Mouse (Mus musculus): Measurements from ENCODE around the gene Sorcs3.

The Sorcs3 gene

DNA sequence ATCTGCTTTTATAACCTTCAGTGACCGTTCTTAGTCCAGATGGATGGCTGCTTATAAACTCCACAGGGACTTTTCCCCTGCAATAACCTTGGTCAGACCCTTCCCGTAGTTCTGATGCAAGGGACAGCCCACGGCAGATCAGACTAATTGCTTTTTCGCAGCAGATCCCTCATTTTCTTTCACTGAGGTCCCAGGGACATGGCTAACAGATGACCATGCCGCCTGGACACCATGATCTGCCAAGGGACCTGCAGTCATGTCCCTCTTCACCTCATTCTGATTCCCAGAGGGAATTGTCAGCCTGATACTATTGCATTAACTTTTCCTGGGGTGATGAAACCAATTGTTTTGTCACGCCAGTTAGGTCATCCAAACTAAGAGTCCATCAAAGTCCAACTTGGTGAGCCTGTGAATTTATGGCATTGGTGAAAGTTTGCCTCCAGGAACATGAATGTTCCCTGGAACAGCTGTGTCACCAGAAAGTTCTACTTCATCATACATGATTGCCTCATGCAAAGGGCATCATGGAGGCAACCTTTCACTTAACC, 494.4 kb downstream of the Sorcs3 start:
- no peak for DNase-seq (ENCODE audit: low spot score in 2 of 2)

DNA sequence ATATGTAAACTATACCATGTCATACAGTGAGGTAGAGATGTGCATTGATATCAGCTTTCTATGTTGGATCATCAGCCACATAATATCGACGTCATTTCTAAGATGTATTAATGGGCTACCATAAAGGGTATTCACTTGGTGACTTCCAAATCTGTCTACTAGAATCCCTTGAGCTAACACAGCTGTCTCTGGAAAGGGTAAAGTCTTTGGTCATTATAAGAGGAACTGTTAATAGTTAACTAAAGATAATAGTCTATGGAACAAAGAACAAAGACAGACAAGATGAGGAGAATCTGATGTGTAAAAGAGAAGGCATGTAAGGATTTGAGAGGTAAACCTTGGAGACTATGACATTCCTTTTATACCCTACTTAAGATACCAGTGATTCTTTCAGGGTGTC, 497.9 kb downstream of the Sorcs3 start:
- no peak for DNase-seq (ENCODE audit: low spot score in 2 of 2)

DNA sequence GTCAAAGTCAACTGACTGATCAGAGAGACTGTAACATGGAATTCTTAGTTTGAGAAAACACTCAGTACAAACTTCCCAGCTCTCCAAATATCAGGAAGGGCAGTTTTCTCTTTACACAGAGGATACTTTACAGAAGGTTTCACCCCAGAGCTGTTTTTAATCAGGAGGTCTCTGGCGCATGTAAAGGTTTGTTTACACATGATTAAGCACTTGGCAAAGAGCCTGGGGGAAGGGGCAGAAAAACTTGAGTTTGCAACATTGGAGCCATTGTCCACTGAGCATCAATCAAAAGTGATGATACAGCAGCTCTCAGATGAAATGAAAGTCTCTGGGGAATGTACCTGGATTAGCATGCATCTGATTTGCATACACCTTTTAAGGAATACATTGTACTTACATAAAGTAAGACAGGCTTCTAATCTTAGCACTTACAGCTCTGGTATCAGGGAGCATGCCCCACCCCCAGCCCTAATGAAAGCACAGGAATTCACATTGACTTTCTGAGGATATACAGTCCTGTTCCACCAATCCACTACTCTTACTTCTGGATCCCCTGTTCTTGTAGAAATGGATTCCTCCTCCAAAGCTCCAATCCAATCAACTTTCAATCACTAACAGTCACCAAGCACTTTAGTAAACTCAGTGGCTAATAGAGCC, 500.6 kb downstream of the Sorcs3 start:
- no peak for DNase-seq (ENCODE audit: low spot score in 2 of 2)

DNA sequence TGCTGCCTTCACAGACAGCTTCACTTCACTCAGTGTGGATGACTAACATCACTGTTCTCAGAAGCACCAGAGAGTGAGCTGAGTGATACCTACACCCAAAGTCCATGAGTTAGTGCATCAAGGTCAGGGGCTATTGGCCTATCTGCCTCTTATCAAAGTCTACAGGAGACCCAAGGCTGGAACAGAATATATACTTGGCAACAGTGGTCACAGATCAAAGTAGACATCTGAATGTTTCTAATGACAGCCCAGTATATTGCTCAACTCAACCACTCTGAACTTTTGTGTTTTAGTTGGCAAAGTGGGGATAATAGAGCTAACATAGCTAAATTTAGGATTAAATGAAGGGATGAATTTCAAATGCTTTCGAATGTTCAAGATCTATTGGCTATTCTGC, 501.1 kb downstream of the Sorcs3 start:
- no peak for DNase-seq (ENCODE audit: low spot score in 2 of 2)

DNA sequence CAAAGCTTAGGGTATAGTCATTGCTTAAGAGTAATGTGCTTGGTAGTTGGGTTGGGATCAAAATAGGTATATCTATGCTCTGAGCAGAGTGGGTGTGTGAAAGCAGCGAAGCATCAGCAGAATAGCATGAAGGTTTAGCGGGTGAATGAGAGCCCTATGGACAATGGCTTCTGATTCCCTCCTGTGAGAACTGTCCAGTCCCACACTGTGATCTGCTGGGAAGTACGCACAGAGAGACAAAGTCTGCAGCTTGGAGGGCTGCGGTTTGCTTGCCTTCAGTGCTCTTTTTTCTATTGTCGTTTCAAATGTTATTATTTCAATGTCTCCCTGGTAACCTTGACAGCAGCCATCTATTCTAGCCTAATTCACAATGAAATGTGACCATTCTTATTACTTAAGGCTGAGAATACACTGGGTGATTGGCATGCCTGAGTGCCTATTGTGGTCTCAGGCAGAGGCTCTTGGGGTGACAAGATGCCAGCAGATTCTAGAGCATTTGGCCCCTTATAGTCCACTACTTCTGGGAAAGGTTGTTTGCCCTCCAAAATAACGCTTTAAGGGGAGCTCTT, 520.1 kb downstream of the Sorcs3 start:
- DNase-seq (ENCODE audit: low spot score in 2 of 2), result no peak

DNA sequence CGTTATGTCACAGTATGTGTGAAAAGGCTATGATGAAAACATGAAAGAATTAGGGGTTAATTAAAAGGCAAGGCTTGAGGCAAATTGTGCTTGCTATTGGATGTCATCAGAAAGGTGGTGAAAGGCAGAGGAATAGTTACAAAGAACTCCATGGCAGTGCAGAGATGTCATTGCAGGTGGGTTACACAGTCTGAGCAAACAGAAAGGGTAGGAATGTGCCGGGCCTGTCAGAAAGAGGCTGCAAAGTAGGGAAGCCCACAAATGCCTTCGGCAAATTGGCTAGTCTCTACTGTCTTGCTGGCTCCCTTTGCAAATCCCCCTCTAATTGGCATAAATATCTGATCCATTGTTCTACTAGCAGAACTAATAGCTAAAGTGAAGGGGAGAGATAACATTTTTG, 521.2 kb downstream of the Sorcs3 start:
- DNase-seq (ENCODE audit: low spot score in 2 of 2), result no peak

DNA sequence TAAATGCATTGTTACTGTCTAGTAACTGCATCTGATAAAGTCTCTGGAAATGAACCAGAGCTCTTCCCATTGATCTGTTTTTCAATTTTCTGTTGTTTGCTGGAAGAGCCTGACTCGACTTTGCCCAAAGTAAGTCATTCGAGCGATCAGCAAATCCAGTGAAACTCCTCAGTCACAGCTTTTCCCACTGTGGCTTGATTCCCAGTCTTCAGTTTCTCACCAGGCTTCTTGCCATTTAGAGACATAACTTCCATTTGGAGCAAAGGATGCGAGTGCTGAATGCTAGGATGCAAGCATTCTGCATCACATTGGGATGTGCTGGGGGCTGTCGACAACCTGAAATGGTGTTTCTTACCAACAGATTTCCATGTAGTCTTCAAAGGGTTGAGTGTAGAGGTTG, 521.8 kb downstream of the Sorcs3 start:
- DNase-seq (ENCODE audit: low spot score in 2 of 2), result no peak

DNA sequence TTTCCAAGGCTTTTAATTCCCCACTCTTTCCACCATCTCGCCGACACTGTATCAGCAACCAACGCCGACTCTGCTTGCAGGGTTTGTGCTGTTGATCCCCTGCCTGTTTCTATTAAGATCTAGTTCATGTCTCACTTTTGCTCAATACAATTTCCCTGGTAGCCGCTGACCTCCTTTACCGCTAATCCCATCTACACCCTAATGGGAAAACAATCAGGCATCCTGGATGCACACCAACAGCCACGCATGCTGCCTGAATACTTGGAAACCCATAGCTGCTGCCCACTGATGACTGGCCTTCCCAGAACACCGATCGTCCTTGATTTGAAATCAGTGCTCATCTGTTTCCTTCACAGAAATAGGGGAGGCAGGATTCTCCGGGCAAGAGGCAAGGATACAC, 525.9 kb downstream of the Sorcs3 start:
- DNase-seq (ENCODE audit: low spot score in 2 of 2), result no peak

DNA sequence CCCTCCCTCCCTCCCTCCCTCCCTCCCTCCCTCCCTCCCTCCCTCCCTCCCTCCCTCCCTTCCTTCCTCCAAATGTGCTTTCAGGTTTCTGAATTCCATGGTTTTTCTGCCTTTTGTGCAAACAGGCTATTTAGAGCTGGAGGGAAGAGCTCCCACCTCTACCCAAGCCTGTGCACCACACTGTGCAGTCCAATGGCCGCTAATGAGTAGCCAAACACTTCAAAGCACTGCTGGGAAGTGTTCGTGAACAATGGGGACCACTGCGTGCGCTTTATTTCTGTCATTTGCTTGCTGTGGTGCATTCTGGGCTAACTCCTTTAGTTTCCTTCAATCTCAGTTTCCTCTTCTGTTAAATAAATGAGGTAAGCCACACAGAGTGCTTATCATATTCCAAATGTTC, 528.5 kb downstream of the Sorcs3 start:
- no peak for DNase-seq (ENCODE audit: low spot score in 2 of 2)

DNA sequence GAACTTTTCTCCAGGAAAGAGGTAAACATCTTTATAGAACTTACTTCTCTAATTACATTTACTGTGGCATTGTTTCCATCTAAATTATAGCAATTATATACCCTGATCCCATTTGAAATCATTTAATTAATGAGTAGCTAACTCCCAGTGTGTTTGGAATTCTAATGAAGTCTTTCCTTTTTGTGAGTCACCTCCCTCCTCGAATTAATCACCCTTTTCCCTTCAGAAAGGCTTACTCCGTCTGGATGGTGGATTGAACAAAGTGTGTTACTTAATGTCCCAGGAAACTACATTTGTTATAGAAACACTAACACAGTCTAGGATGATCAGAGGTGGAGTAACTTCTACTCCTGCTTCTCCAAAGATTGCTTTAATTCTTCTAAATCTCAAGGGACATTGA, 531.7 kb downstream of the Sorcs3 start:
- DNase-seq (ENCODE audit: low spot score in 2 of 2), result no peak

DNA sequence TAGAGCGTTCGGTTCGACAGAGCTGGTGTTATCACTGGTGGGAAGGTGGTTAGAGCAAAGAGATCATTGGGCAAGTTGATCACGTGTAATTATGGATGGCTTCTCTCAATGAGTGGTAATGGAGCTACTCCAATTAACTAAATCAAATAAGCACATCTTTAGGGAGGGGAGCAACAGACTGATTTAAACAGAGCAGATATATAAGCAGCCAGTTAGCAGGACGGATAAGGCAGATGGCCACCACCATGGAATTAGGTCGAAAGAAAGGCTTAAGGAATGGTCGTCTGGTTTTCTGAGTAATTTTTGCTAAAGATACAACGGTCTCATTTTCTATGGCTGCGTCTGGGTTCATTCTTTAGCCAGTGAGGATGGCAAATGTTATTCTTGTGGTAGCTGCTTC, 549.3 kb downstream of the Sorcs3 start:
- no peak for DNase-seq (ENCODE audit: low spot score in 2 of 2)

DNA sequence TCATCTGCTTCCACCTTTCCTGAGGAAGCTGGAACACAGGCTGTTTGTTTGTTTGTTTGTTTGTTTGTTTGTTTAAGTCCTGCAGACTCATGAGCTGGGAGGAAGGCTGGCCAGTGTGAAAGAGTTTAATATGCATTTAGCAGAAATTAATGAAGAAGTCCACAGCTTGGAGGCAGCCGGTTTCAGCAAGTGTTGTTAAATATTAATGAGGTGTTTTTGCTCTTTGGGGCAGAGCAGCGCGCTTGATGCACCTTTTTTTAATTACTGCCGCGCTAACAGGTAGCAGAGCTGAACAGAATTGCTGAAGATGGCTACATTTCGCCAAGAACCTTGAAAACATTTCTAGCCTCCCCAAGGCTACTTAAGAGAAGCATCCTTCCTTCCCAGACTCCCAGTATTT, 551.0 kb downstream of the Sorcs3 start:
- no peak for DNase-seq (ENCODE audit: low spot score in 2 of 2)

DNA sequence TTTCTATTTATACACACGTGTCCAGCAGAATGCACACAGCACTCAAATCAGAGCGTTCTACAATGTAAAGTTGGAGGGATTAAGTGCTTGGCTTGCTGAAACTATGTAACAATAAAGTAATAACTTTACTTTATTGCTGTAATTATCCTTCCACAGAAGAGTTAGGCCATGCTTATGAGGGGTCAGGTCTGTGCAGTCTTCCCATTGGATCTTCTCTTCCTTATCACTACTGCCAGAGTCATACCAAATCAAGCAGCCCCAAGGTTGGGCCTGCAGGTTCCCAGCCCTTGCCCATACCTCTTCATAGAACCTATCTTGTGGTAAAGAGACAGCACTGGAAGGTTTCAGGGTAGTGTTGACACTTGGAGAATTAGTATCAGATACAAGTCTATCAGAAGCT, 560.7 kb downstream of the Sorcs3 start:
- no peak for DNase-seq (ENCODE audit: low spot score in 2 of 2)

DNA sequence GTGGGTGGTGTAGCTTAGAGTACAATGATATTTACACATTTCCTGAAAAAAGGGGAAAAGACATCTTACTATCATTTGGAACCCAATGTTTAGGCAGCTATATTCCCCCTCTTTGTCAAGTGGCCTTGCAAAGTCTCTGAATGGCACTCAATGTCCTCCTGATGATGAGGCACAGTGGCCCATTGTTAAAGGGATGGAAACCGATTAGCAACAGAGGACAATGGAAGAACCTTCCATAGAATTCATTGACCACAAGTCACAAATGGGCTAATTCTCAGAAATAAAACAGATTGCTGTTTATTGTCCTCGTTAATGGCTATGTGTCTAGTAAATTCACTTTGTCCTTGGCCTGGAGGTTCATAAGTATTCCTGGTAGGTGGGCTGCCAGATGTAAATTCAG, 565.7 kb downstream of the Sorcs3 start:
- DNase-seq (ENCODE audit: low spot score in 2 of 2), result no peak

DNA sequence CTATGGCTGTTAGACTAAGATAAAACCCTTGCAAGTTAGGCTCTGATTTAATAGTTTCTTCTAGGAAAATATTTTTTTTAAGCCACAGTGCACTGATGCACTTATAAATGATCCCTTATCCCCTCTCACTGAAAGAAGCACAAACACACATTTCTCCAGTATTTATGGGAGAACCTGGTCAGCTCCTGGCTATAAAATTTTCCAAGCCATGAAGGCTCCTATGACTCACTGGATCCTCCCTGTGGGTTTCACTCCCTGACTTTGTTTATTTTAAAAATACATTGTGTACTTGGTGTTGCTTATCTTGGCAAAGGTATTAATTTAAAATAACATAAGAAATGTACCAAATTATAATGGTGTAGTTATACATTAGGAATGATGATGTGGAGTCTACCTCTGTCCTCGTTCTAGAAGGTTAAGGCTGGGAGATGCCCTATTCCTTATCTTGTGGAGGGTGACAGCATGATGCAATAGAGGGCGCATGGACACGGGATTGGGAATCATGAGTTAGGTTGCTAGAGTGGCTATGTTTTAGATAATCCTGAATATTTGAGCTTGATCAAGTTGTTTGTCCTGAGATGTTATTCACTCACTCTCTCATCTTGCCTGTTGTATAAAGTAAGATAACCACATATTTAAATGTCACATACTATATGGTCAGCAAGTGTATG, 573.4 kb downstream of the Sorcs3 start:
- DNase-seq (ENCODE audit: low spot score in 2 of 2), result no peak

DNA sequence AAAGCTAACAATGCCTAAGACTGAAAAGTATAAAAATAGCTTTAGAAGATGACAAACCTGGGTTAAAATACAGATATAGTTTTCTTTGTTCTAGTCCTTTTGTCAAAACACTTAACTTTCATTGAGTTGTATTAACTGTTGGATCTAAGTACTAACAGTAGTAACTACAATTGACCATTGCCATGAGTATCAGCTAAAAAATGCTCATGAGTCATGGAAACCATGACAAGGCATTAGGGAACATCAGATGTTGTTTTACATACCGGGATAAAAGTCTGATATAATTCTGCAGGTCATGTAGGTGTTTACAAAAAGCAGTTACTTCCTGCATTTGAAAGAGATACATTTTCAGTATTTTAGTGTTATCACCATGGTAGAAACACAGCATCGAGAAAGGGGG, 575.0 kb downstream of the Sorcs3 start:
- DNase-seq (ENCODE audit: low spot score in 2 of 2), result no peak

DNA sequence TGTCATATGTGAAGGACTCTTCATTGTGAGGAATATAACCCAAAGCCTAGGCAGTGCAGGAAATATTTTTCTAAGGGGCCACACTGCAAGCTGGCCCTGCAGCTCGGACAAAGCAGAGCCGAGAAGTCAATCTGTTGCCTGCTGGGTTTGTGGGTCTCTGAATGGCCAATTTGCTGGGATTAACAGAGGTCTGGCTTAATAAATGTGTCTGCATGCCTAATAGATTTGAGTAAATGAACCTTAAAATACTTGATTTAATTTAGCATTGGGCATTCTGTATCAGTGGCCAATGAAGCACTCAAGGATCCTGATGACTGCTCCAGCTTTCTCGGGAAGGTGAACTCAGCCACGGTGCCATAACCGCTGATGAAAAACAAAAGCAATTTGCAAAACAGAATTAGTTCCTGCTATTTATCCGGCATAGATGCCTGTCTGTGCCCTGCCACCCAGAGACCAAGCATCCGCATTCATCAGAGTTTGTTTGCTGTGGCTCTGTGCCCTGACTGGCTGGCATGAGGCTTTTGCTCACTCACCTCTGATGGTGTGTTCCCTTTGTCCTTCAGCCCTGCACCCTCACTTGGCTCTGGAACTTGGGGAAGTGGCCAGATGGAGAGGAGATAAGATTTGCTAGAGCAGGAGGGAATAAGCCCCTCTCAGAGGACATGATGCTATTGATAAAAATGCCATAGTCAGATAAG, 576.3 kb downstream of the Sorcs3 start:
- DNase-seq (ENCODE audit: low spot score in 2 of 2), result no peak

DNA sequence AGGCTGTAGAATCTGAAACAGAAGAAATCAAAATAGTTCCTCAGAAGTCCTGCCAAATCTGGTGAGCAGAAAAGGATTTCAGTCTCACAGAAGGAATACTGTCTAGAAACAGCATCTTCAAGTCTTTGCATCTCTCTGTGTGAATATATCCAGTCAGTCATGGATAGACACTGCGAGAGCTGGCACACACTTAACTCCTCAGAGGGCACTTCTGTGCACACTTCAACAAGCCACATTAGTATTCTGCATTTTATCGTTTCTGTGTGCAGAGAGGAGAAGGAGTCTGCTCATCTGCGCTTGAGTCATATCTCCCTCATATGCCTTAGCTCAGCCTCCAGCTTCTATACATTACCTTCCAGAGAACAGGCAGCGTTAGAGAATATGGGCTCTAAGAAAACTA, 581.4 kb downstream of the Sorcs3 start:
- no peak for DNase-seq (ENCODE audit: low spot score in 2 of 2)

DNA sequence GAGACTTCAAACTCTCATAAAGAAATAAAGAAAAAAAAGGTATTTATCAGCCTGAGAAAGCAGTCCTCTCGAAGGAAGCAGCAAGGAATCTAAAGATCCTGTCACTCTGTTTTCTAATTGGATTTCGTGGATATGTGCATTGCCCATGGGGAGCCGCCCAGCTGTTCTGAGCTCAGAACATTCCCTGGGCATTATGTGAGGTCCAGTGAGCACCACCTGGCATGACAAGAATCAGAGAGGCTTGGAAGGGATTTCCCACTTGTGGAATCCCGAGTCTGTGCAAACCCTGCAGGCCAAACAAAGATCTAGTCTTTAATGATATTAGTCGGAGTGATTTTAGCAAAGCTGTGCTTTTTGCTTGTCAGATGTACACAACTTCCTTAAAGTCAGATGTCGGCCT, 598.7 kb downstream of the Sorcs3 start:
- no peak for DNase-seq (ENCODE audit: low spot score in 2 of 2)

DNA sequence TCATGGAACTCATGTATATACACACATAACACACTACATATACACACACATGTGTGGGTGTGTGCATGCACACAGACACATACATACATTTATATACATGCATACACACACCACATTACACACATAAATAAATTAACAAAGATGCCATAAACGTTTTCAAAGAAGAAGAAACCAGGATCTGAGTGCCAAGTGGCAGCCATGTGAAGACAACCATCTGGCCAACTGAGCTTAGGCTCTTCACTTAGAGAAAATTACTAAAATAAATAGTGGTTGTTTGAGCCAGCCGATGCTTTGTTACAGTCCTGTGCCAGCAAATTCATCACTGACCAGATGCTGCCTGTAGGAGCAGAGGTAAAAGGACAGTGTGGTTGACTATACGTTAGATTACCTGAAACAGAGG, 605.7 kb downstream of the Sorcs3 start:
- no peak for DNase-seq (ENCODE audit: low spot score in 2 of 2)

DNA sequence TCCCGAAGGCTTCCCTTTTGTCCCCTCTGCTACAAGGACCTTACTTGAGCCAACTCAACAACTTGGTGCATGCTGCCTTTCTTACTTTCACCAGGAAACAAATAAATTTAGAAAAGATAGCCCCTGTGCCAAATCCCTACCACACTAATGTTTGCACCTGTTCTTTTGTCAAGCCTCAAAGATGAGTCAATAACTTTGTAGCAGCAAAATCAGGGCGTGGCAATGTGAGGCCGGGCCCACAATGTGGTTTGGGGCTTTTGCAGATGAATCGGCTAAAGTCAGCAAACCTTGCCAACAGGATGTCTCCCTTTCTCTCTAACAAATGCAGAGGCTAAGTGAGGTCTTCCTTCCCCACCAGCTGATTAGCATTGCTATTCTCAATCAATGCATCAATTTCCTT, 608.0 kb downstream of the Sorcs3 start:
- no peak for DNase-seq (ENCODE audit: low spot score in 2 of 2)

DNA sequence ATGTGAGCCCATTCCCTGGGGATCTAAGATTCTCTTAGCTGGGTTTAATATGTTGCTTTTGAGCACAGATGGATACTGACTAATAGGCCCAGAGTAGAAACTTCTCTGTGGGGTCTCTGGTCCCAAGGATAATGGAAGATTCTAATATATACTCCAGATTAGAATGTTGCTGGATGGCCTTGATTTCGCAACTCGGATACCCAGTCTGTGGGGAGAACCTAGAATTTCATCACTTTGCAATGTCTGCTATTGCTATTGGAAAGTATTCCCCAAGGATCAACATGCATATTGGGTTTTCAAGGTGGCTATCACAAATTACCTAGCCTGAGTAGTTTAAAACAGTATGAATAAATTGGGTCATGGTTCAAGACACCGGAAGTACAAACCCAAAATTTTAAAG, 609.2 kb downstream of the Sorcs3 start:
- DNase-seq (ENCODE audit: low spot score in 2 of 2), result no peak

Data from heart, adult 9 months (tissue).